ENCODE assay signal across 20 mouse cellular contexts in the genomic region with DNA sequence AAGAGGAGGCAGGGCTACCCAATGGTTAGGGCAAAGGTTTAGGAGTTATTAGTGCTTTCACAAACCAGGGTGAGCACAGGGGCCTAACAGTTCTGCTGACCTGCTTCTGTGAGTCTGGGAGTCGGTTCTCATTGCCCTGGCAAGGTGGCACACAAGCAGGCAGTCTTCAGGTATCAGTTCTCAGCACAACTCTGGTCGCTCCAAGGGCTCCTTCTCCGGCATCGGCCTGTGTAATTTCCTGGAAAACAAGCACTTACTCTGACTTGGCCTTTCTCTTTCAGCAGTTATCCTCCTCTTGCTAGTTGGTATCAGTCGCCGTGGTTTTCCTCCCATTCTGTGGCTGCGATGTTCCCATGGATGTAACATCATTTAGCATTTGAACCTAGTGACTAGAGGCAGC. TPM values are rescaled to one million over a fixed set of nuclear protein-coding genes. Genes with fewer than 3 reads are reported as not detected.
A peak's percentile ranks its signal among the peaks of the same experiment; 100 is the strongest.
DNase-seq lines count a peak whose midpoint lies in the region; ATAC-seq lines count a peak whose summit lies in the region.
"Had no signal": no experiment of that assay in that cellular context is flagged by ENCODE, and none has a peak within 500 bp of the region (broad histone marks: within the 10 kb centered on the region; RNA-seq: fewer than 3 reads in every experiment).

No protein-coding gene starts in this region.

- no peak overlapping the region for H3K27ac ChIP-seq in heart, embryonic 11.5 days (ENCODE audit: low read depth, low read length)
- H3K27ac ChIP-seq in heart, embryonic 10.5 days: no peak overlapping the region

- no peak overlapping the region for H3K4me2 ChIP-seq in heart, embryonic 11.5 days

- no peaks in the 10 kb centered on the region for H3K36me3 ChIP-seq in heart, embryonic 11.5 days (ENCODE audit: control insufficient read depth, insufficient read depth, low read length)
- H3K36me3 ChIP-seq in heart, embryonic 10.5 days: 0 out of 2 replicates have a peak, but pooled peaks cover 3% of the 10 kb centered on the region
- H3K36me3 ChIP-seq: G1E had no signal

- no peaks in the 10 kb centered on the region for H3K9me3 ChIP-seq in heart, embryonic 11.5 days (replicated peaks; ENCODE audit: control insufficient read depth, low read length)
- peaks cover 3% of the 10 kb centered on the region; the same call in 1 of the 2 replicates for H3K9me3 ChIP-seq in heart, embryonic 10.5 days

- H3K27me3 ChIP-seq in heart, embryonic 11.5 days (ENCODE audit: control insufficient read depth, insufficient read depth, low read length): no peaks in the 10 kb centered on the region
- no peaks in the 10 kb centered on the region for H3K27me3 ChIP-seq in heart, embryonic 10.5 days (ENCODE audit: insufficient read depth, poor library complexity, severe bottlenecking)
- H3K27me3 ChIP-seq: CH12.LX, Patski had no signal

- no peaks in the 10 kb centered on the region for H3K4me1 ChIP-seq in heart, embryonic 11.5 days (ENCODE audit: control insufficient read depth, insufficient read depth, low read length)
- no peaks in the 10 kb centered on the region for H3K4me1 ChIP-seq in heart, embryonic 10.5 days

- H3K4me3 ChIP-seq in heart, embryonic 11.5 days (ENCODE audit: low read depth, low read length): no peak overlapping the region
- no peak overlapping the region for H3K4me3 ChIP-seq in heart, embryonic 10.5 days

- peak; percentile 66 for DNase-seq in heart, adult 11 months
- DNase-seq in heart, embryonic 10.5 days (ENCODE audit: low spot score): peak; percentile 64
- no peak for DNase-seq in heart, adult 9 months (ENCODE audit: low spot score in 2 of 2)
- DNase-seq: adrenal gland, adult 2 months; adrenal gland, adult 8-10 months; adrenal gland, postnatal 10 days; adrenal gland, postnatal 14 days; adrenal gland, postnatal 25 days; adrenal gland, postnatal 36 days; B cell, adult 2 months; cerebellum, adult 11 months; cerebellum, adult 11-12 months; cerebellum, adult 18-20 months had no signal

- no peak overlapping the region for H3K9ac ChIP-seq in heart, embryonic 11.5 days (ENCODE audit: low read depth, low read length)

- ATAC-seq in heart, embryonic 11.5 days (replicated peaks; ENCODE audit: insufficient number of reproducible peaks, low FRiP score, low TSS enrichment): no peak
- ATAC-seq: activated CD4-positive, CD25-positive, alpha-beta regulatory T cell, adult 4 months; CD4-positive, CD25-positive, alpha-beta regulatory T cell, adult 4 months; Patski had no signal

- WGBS in heart, embryonic 11.5 days (ENCODE audit: insufficient replicate concordance): 89% methylated on average over 7 of the region's 7 CpGs
- WGBS in heart, embryonic 10.5 days: 83% methylated on average over 7 of the region's 7 CpGs

RNA-seq across cellular contexts. Expression of gene Rgs6, which starts 38.0 kb away (rescaled TPM):
- 14.3 and 15.0 TPM in 2 replicates for polyA plus RNA-seq in heart, embryonic 11.5 days (2014; fragmentation: Nextera tagmentation; extraction: Ambion mirVana)
- polyA plus RNA-seq in heart, embryonic 10.5 days (2016; fragmentation: Nextera tagmentation; extraction: Ambion mirVana): 8.3 and 11.2 TPM in 2 replicates
- polyA plus RNA-seq: C2C12, G1E had no signal

Comparison
In these comparisons a context has a peak if more than half of its experiments do, and no peak if none do; other contexts are left out.
1. DNase-seq: peak in heart, adult 11 months (single experiment) and heart, embryonic 10.5 days (single experiment); none in heart, adult 9 months (0 of 2).